Mouse (Mus musculus) lung, postnatal 25 days (tissue): ENCODE measurements at regions not wholly inside any gene's neighbourhood (a gene's known extent, or its start where the extent isn't known, plus 50 kb on each side); places are given as distances from the start of the nearest gene placed in this dataset.

ENCODE experiments used
- DNase-seq: peaks from one replicate; pipeline ENCODE4 v3.0.0; 2022; ENCODE audit warnings: low spot score

DNA sequence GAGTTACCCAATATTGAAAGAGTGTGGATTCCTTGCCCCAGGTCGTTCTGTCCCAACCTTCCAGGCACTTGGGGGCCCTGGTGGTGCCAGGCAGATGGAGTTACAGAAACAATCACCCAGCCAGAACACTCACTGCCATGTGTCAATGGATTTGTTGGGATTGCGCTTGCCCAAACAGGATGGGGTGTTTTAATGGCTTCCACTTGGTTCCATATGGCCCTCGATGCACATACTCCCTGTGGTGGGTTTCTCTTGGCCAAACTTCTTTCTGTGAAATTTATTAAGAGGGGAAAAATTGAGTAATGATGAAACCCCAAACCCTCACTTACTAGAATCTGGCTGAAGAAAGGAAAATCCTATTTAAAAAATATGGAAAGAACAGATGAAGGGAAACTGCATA lies 146.8 kb downstream of the Spata18 start:
- DNase-seq, result no peak

DNA sequence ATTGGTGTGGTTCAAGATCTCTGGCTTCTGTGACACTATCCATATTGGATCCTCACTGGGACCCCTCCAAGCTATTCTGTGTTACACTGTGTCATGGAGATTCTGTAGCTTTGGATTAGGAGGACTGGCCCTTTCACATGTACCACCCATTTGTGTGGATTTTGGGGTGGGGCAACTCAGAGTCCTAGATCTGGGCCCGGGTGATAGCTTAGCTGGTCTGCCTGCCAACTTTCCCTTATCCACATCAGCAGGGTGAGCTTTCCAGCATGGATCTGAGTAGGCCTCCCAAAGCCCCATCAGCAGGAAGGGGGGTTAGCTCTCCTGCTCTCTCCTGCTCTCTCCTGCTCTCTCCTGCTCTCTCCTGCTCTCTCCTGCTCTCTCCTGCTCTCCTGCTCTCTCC lies 152.3 kb downstream of the Spata18 start:
- DNase-seq, result no peak

- DNase-seq, result no peak
Measured at GRCm38 (mm10) chr5:73804556-73805230, 153.5 kb downstream of the Spata18 start.

- no peak for DNase-seq
Measured at GRCm38 (mm10) chr5:73810660-73811059, 159.5 kb downstream of the Spata18 start.

DNA sequence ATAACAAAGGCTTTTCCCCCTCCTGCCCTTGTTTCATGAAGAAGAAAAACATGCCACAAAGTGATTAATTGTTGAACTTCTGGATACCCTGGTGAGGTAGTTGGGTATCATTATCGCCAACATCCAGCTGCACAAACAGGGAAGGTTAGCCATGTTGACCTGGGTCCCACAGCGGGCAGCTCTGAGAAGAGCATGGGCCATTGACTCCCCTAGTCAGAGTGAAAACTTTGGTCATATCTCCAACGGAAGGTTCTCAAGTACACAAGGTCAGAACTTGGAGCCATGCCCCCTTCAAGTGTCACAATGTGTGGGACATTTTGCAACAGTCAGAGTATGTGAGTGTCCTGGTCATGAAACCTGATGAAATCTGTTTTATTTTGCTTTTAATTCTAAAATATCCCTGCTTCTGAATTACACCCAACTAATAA lies 159.9 kb downstream of the Spata18 start:
- DNase-seq, result no peak

GRCm38 (mm10) chr5:73815752-73816151 lies 164.6 kb downstream of the Spata18 start:
- no peak for DNase-seq

- DNase-seq, result peak; percentile 21
Measured at GRCm38 (mm10) chr5:73817180-73817579, 166.0 kb downstream of the Spata18 start.

DNA sequence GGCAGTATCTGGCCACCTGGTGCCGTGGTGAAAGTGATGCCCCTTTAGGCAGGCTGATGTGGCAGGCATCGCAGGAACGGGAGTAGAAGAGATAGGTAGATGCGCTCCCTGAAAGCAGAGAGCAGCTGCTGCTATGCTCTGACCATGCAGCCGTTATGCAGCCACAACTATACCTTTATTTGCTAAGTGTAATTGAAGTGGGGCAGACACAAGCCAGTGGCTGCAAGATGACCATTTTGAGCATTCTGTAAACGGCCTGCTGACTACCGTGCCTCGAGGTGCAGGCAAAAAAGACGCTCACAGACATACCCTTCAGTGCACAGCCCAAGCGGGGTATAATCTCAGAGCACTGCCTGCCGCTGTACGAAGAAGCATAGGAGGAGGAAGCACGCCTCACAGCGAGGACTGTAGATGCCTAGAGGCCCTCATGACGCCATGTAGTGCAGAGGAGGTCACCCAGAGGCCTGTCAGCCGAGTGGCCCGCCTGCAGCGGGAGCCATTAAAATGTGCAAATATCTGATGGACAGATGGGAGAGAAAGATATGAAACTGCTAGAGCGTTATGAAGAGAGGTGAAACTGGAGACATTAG lies 170.9 kb downstream of the Spata18 start:
- DNase-seq, result no peak

DNA sequence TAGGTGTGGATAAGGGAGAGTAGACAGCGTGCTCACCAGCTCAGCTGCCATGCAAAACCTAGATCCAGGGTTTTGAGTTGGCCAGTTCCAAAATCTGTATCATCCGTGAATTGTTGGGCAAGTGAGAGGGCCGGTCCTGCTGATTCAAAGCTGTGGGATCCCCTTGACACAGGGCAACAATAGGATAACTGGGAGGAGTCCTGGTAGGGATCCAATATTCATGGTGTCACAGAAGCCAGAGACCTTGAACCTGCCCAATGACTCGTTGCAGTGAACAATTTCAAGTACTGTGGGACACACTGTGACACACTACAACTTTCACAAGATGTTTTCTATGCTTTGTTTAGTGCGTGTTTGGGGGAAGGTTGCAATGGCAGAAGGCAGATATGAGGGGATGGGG lies 172.2 kb downstream of the Spata18 start:
- DNase-seq, result no peak

GRCm38 (mm10) chr5:73826941-73827340 lies 175.8 kb downstream of the Spata18 start:
- no peak for DNase-seq

GRCm38 (mm10) chr5:73833721-73834120 lies 182.5 kb downstream of the Spata18 start:
- no peak for DNase-seq

DNA sequence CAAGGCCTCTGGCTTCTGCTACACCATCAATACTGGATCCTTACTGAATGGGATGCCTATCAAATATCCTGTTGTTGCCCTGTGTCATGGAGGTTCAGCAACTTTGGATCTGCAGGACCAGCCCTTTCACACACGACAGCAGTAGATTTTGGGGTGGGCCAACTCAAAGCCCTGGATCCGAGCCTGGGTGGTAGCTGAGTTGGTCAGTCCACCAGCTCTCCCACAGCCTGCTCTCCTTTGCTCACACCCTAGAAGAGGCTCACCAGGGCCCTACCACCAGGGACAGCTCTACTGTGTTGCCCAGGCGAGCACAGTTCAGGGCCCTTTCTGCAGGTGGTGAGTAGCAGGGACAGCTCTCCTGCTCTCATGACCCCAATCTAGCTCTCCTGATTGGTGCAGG lies 192.6 kb downstream of the Spata18 start:
- DNase-seq, result no peak

DNA sequence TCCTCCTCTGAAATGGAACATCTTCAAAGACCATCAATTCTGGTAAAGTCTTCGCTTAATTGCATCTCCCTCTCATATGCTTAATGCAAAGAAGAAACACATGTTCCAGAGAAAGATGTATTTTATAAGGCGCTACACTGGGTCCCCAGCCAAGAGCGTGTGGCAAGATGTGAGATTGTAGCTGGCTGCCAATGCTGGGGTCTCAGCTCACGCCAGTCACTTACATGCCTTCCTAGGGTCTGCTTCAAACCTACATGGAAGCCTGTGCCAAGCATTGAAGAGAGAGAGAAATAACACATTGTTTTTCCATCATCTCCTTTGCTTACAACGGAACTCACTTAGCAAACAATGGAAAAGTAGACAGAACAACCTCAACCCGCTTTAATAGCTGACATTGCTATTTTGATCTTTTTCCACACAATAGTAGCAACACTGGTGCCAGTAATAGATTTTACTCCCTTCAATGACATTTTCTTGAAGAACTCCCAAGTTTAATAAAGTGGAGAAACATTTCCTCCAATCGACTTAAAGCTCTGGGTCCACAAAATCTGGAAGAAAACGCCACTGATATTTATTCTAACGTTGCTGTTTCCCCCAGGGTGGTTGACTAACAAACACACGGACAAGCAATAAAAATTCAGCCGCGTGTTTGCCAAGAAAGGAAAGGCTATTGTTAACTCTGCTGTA lies 195.1 kb downstream of the Spata18 start:
- no peak for DNase-seq

- DNase-seq, result no peak
Measured at GRCm38 (mm10) chr5:73846783-73847151, 195.6 kb downstream of the Spata18 start.

GRCm38 (mm10) chr5:73851501-73851900 lies 200.3 kb downstream of the Spata18 start:
- no peak for DNase-seq

GRCm38 (mm10) chr5:73854025-73854773 lies 203.0 kb downstream of the Spata18 start:
- peak; percentile 78 for DNase-seq

DNA sequence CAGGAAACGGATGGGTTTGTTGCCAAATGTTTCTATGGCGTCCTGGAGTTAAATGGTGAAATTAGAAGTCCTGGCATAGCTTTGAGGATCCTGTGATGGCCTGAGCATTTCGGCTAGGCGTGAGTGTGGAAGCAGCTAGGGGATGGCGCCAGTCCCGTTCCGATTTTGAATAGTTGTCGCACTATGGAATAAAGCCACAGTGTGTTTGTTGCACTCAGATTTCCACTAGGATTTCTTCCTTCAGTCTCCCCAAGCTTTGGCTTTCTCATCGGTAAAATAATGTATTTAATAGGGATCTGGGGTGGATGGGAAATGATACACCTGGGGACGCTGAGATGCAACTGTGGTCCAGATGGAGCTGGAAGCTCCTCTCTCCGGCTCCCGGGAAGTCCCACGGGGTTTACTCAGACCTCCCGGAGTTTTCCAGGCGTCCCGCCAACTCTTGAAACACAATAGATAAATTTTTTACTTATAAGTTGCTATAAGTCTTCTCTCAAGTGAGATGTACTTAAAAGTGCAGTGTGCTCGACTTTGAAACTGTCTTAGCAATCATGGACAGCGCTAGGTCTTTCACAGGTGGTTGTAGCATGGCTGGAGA lies 203.7 kb downstream of the Spata18 start:
- no peak for DNase-seq

- no peak for DNase-seq
Measured at GRCm38 (mm10) chr5:73859320-73859719, 208.1 kb downstream of the Spata18 start.

DNA sequence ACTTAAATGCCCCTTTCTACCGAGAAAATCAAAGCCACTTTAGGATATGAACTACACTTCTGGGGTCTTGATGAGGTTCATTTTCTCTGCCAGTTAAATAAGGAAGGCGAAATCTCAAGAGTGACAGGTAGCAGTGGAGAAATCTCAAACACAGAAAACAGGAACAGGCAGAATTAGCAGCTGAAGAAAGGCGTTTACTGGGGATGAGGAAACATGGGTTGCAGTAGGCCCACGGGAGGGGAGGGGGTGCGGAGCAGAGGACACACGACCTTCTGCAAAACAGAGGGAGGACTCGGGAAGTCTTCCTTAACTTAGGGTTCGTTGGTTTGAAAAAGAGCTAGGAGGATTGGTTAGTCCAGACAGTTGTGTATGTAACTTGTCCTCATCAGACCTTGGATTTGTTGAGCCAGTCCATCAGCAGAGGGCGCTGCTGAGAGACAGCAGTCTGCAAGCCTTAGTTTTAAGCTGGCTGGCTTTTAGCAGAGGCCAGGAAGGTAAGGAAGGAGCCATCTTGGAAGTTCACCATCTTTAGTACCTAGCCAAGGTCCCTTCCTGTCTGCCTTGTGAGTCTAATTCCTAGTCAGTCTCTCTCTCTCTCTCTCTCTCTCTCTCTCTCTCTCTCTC lies 204.0 kb downstream of the Usp46 start:
- DNase-seq, result peak; percentile 57

DNA sequence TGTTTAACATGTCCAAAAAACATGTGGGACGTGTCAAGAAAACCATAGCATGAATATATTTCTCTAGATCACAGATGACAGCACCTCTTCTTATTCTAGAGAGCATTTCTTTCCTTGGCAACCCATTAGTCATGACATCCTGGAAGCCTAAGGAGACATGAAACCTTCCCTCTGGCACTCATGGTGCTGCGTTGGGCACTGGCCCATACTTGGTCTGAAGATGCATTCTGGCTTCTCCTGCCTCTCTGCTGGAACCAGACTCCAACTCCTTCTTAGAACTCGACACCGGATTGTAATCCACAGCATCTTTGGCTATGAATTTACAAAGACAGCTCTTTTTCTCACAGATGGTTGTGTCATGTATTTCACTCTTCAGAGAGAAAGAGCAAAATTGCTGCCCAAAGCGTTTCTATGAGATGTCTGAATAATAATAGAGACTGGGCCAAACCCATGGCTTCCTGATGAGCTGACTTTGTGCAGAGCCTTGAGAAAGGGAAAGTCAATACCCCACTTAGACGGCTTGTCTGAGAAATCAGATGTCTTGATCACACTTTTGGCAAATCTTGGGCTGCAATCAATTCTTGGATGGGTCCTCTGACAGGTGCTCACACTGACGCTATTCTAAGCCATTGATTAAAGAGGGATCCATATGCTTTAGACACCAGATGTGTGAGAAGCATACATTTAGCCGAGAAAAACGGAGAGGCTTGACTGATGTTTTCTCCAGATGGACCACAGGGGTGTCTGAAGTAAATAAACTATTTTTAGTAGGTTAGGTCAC lies 195.4 kb downstream of the Usp46 start:
- no peak for DNase-seq

GRCm38 (mm10) chr5:73874770-73875169 lies 193.5 kb downstream of the Usp46 start:
- no peak for DNase-seq
